Mouse (Mus musculus) cerebellum, adult 11 months (tissue): Measurements from ENCODE around the gene Slc39a13.
"Not testable (repeated sequence)": the region's sequence is repeated elsewhere in the genome, so short reads cannot be mapped to it uniquely, and the experiment has no call there.

Source experiments
- DNase-seq: peaks from one replicate; pipeline ENCODE4 v3.0.0; 2022

Gene Slc39a13

GRCm38 (mm10) chr2:91062779-91063606, 7.2 kb downstream of the Slc39a13 start:
- DNase-seq, result no peak

GRCm38 (mm10) chr2:91061849-91062481, 8.3 kb downstream of the Slc39a13 start:
- no peak for DNase-seq

- no peak for DNase-seq
Measured at GRCm38 (mm10) chr2:91060544-91061355, 9.5 kb downstream of the Slc39a13 start.

- DNase-seq, result no peak
Measured at GRCm38 (mm10) chr2:91059376-91059775, 10.8 kb downstream of the Slc39a13 start.

GRCm38 (mm10) chr2:91058435-91058834, 11.8 kb downstream of the Slc39a13 start:
- DNase-seq, result no peak

GRCm38 (mm10) chr2:91053934-91054382, 16.3 kb downstream of the Slc39a13 start, which contains the start of gene Psmc3:
Psmc3 (plus strand) TSS chr2:91054009.
- peak; percentile 97 for DNase-seq

- no peak for DNase-seq
Measured at GRCm38 (mm10) chr2:91053181-91053933, 16.9 kb downstream of the Slc39a13 start.

GRCm38 (mm10) chr2:91052752-91053151, 17.5 kb downstream of the Slc39a13 start:
- no peak for DNase-seq

GRCm38 (mm10) chr2:91051917-91052316, 18.3 kb downstream of the Slc39a13 start:
- no peak for DNase-seq

- DNase-seq, result no peak
Measured at GRCm38 (mm10) chr2:91047359-91047758, 22.9 kb downstream of the Slc39a13 start.

- not testable (repeated sequence) for DNase-seq
Measured at GRCm38 (mm10) chr2:91045805-91046204, 24.4 kb downstream of the Slc39a13 start.

- no peak for DNase-seq
Measured at GRCm38 (mm10) chr2:91044727-91045126, 25.5 kb downstream of the Slc39a13 start.

GRCm38 (mm10) chr2:91042651-91043398, 27.4 kb downstream of the Slc39a13 start:
- DNase-seq, result no peak

- DNase-seq, result no peak
Measured at GRCm38 (mm10) chr2:91041786-91042185, 28.4 kb downstream of the Slc39a13 start.

- no peak for DNase-seq
Measured at GRCm38 (mm10) chr2:91035385-91035784, 34.8 kb downstream of the Slc39a13 start, which contains the start of gene Rapsn. Rapsn (plus strand) TSS chr2:91035620.

- no peak for DNase-seq
Measured at GRCm38 (mm10) chr2:91033000-91033399, 37.2 kb downstream of the Slc39a13 start.

GRCm38 (mm10) chr2:91031216-91031615, 39.0 kb downstream of the Slc39a13 start:
- no peak for DNase-seq

- DNase-seq, result no peak
Measured at GRCm38 (mm10) chr2:91027391-91028214, 42.6 kb downstream of the Slc39a13 start.

- no peak for DNase-seq
Measured at GRCm38 (mm10) chr2:91026491-91026890, 43.7 kb downstream of the Slc39a13 start.

GRCm38 (mm10) chr2:91025081-91025516, 45.1 kb downstream of the Slc39a13 start:
- no peak for DNase-seq

- DNase-seq, result no peak
Measured at GRCm38 (mm10) chr2:91023956-91024355, 46.3 kb downstream of the Slc39a13 start.
